Mouse (Mus musculus) heart, postnatal 10 days (tissue): Measurements from ENCODE around the gene Lrg1. TPM values are rescaled to one million over a fixed set of nuclear protein-coding genes. Genes with fewer than 3 reads are reported as not detected.
"Not testable (repeated sequence)": the region's sequence is repeated elsewhere in the genome, so short reads cannot be mapped to it uniquely, and the experiment has no call there.

Source experiments
- DNase-seq, 2 experiments: peaks; one replicate each; pipeline ENCODE4 v3.0.0; 2021
- intact Hi-C: fragments of 180-260 bp; cut with DNase I; formaldehyde crosslinking; loops from one replicate; pipeline ENCODE4 v1.15.1; 2025
- total RNA-seq, 2 experiments: library from RNA; stranded (reverse); gene quantifications; 2 replicates each; pipeline ENCODE4 v1.2.3; 2021

Gene Lrg1
- total RNA-seq, 2 experiments from 2014 or later: 12.6 to 25.2 TPM

- intact Hi-C loops: no loop called here
- no peak for DNase-seq
Observed at GRCm38 (mm10) chr17:56111021-56111420, 10.8 kb downstream of the Lrg1 start.

GRCm38 (mm10) chr17:56110571-56110970 is 11.2 kb downstream of the Lrg1 start:
- intact Hi-C loops: no loop called here
- DNase-seq: peak; percentile 82 to 84

GRCm38 (mm10) chr17:56109219-56110051 is 12.4 kb downstream of the Lrg1 start, which contains the start of gene Plin4:
Plin4 (minus strand) TSS chr17:56109803.
- peak; percentile 80 to 85 for DNase-seq

GRCm38 (mm10) chr17:56108334-56109044 is 13.3 kb downstream of the Lrg1 start:
- intact Hi-C loops: no loop called here
- peak; percentile 87 to 92 for DNase-seq

More at GRCm38 (mm10) chr17:56109219-56110051, 12.4 kb downstream of the Lrg1 start, which contains the start of gene Plin4:
- intact Hi-C loops: no loop called here

- intact Hi-C loops: no loop called here
- DNase-seq: no peak
Observed at GRCm38 (mm10) chr17:56107736-56108135, 14.1 kb downstream of the Lrg1 start.

- DNase-seq: no peak
- intact Hi-C loops: no loop called here
Observed at GRCm38 (mm10) chr17:56106981-56107380, 14.8 kb downstream of the Lrg1 start.

- intact Hi-C loops, DNase-seq: not testable (repeated sequence)
Observed at GRCm38 (mm10) chr17:56106436-56106835, 15.4 kb downstream of the Lrg1 start.

GRCm38 (mm10) chr17:56104821-56105220 is 17.0 kb downstream of the Lrg1 start:
- DNase-seq, intact Hi-C loops: not testable (repeated sequence)

GRCm38 (mm10) chr17:56103465-56104285 is 18.1 kb downstream of the Lrg1 start:
- intact Hi-C loops: no loop called here
- no peak for DNase-seq

GRCm38 (mm10) chr17:56102927-56103326 is 18.9 kb downstream of the Lrg1 start:
- intact Hi-C loops: no loop called here
- DNase-seq: no peak

- no peak for DNase-seq
- intact Hi-C loops: no loop called here
Observed at GRCm38 (mm10) chr17:56102158-56102557, 19.6 kb downstream of the Lrg1 start.

GRCm38 (mm10) chr17:56100811-56101210 is 21.0 kb downstream of the Lrg1 start:
- intact Hi-C loops: no loop called here
- peak in 1 of 2 experiments; percentile 43 for DNase-seq

- DNase-seq: peak in 1 of 2 experiments; percentile 38
- intact Hi-C loops: no loop called here
Observed at GRCm38 (mm10) chr17:56098711-56099572, 22.9 kb downstream of the Lrg1 start.

GRCm38 (mm10) chr17:56098180-56098579 is 23.6 kb downstream of the Lrg1 start:
- intact Hi-C loops: no loop called here

GRCm38 (mm10) chr17:56096883-56097282 is 24.9 kb downstream of the Lrg1 start:
- intact Hi-C loops: no loop called here

More at GRCm38 (mm10) chr17:56098180-56098579, 23.6 kb downstream of the Lrg1 start:
- no peak for DNase-seq

GRCm38 (mm10) chr17:56092794-56093193 is 29.0 kb downstream of the Lrg1 start:
- intact Hi-C loops: no loop called here
- DNase-seq: no peak

More at GRCm38 (mm10) chr17:56096883-56097282, 24.9 kb downstream of the Lrg1 start:
- no peak for DNase-seq

GRCm38 (mm10) chr17:56092312-56092711 is 29.5 kb downstream of the Lrg1 start:
- no peak for DNase-seq
- intact Hi-C loops: no loop called here

- DNase-seq: peak; percentile 35 to 59
Observed at GRCm38 (mm10) chr17:56080781-56081585, 40.8 kb downstream of the Lrg1 start.

GRCm38 (mm10) chr17:56079921-56080320 is 41.9 kb downstream of the Lrg1 start:
- intact Hi-C loops: loop anchor here (10.0 kb wide), 1 partner anchor 515 kb away; no protein-coding TSS in a partner anchor
- DNase-seq: peak in 1 of 2 experiments; percentile 26

More at GRCm38 (mm10) chr17:56080781-56081585, 40.8 kb downstream of the Lrg1 start:
- intact Hi-C loops: loop anchor here (10.0 kb wide), 1 partner anchor 514 kb away; no protein-coding TSS in a partner anchor
